Mouse (Mus musculus): Measurements from ENCODE around the gene Mbl2.
"Not testable (repeated sequence)": the region's sequence is repeated elsewhere in the genome, so short reads cannot be mapped to it uniquely, and the experiment has no call there.

The Mbl2 gene

GRCm38 (mm10) chr19:30232691-30233090 lies at the start of gene Mbl2:
Gene Mbl2, plus strand, starts transcription at chr19:30232942.
- no peak for DNase-seq

DNA sequence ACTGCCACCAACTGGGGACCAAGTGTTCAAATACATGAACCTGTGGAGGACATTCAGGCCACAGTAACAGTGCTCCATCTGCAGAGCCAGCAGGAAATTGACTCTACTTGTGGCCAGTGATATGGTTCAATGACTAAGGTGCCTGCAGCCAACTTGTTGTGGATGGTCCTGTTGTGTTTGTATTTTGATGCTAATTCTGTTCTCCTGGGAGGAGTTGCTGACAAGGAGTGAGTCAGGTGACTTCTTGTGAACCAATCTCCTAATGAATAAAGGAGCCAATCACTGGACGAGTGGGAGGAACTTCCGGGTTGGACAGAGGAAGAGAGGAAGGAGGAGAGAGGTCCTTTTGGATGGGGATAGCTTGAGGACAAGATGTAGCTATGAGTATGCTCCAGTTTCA lies 47.2 kb upstream of the Mbl2 start:
- no peak for DNase-seq

DNA sequence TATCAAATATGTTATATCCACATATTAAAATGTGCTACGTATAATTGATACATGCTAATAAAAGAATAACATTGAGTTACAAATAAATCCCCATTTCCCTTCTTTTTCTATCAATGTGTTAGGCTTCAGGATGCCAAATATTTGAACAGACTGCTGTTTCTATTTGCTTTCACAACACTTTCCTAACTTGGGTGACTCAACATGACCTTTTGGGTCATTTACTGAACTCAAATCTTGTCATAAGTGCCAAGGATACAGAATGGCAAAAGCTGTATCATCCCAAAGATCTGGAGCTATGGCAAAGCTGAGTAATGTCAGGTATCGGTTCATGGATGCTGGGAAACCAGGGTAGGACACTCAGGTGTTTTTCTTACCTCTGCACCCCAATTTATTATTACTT lies 45.5 kb upstream of the Mbl2 start:
- no peak for DNase-seq

- DNase-seq: no peak
Observed at GRCm38 (mm10) chr19:30194999-30195398, 37.7 kb upstream of the Mbl2 start.

DNA sequence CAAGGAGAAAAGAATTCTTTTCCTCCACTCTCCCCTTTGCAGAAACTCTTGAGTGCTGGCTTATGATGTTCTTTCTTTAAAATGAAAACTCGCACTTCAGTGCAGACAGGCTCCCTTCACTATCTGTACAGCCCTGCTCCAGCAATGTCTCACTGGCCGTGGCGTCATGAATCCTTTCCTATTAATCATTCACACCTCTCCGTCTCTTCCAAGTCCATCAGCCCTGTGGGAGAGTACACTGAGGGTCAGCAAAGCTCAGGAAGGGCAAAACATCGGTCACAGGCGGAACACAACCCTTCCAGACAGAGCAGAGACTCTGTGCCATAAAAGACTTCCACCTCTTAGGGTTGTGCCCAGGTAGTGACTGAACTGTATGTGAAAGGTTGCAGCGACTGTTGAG lies 30.6 kb upstream of the Mbl2 start:
- no peak for DNase-seq

DNA sequence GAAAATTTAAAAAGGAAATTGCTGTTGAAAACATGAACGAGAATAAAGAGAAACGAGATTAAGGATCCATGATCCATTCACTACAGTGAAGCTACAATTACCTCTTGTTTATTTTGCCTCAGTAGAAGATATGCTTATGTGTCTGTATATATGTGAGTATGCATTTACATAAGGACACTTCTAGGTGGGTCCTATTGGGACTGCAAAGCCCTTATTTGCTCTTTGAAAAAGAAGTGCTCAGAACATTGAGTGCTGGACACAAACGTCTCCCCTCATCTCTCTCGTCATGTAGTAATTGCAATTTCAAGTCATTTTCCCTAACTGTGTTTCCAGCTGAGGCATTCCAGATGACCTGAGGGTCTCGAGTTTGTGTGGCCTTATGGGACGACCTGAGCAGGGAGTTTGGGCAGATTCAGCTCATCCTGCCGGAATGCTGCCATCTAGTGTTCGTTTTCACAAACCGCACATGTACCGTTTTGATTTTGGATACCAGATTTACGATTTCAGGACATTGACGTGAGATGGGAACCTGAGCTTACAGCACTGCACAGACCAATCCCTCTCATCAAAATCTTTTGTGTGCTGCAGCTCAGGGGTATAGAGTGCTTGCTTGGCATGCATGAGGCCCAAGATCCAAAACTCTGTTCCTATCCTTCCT lies 27.5 kb upstream of the Mbl2 start:
- DNase-seq: peak; percentile 71 to 78

GRCm38 (mm10) chr19:30205874-30206273 lies 26.9 kb upstream of the Mbl2 start:
- no peak for DNase-seq

DNA sequence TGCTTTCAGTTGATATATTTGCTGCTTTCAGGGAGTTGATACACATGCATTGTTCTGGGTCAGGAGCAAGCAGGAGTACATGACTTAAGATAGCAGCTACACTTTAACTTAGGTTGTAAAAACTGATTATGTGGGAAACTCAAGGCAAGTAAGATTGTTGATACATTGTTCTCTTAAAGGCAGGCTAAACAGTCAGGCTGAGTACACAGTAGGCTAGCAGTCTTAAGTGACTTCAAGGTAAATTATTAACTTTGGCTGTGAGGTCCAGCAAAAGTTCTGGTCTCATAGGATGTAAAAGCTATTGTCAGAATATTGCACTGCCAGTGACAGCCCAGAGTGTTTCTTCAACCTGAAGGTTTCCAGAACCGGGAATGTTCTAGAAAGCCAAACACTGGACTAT lies 25.8 kb upstream of the Mbl2 start:
- no peak for DNase-seq

GRCm38 (mm10) chr19:30209006-30209405 lies 23.7 kb upstream of the Mbl2 start:
- not testable (repeated sequence) for DNase-seq

DNA sequence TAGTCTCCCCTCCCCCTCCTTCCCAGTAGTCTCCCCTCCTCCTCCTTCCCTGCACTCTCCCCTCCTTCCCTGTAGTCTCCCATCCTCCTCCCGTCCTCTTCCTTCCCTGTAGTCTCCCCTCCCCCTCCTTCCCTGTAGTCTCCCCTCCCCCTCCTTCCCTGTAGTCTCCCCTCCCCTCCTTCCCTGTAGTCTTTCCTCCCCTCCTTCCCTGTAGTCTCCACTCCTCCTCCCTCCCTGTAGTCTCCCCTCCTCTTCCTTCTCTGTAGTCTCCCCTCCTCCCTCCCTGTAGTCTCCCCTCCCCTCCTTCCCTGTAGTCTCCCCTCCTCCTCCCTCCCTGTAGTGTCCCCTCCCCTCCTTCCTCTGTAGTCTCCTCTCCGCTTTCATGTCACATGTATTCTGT lies 18.7 kb upstream of the Mbl2 start:
- no peak for DNase-seq

DNA sequence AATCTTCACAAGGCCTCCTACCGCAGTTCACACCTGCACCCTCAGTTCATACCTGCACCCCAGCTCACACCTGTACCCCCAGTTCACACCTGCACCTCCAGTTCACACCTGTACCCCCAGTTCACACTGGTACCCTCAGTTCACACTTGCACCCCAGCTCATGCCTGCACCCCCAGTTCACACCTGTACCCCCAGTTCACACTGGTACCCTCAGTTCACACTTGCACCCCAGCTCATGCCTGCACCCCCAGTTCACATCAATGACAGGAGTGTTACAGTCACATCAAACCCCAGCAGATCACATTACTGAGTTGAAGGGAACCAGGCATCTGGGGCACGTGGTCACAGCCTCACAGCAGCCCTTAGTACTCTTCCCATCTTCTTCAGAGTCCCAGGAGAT lies 17.0 kb upstream of the Mbl2 start:
- DNase-seq: not testable (repeated sequence)

DNA sequence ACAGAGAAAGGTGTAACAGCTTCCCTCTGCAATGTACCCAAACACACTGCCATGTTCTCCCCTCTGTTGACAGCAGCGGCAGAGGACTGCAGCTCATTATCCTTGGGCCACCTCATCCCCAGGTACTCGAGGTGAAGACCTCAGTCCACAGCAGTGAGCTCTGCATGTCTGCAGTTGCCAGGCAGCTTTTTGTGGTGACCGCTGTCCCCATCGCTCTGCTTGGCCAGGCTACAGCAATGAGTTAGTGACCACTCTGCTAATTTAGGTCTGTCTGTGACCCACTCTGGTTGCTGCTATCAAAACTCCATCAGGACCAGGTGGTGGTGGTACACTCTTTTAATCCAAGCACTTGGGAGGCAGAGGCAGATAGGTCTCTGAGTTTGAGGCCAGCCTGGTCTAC lies 16.6 kb upstream of the Mbl2 start:
- DNase-seq: no peak

DNA sequence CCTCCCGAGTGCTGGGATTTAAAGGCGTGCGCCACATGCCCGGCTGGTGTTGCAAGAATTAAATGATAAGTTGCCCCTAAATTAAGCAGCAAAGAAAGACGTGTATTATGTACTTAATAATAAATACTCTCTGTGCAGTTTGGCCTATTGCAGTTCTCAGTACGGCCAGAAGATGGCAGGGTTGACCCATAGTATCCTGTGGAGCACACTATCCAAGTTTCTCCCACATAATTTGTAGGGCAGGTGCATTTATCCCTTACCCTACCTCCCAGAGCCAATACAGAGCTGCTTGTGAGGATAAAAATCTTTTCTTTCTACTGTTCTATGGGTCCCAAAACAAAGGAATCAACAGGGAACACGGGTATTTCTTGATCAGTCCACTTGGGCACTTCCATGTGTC lies 15.4 kb upstream of the Mbl2 start:
- DNase-seq: peak; percentile 77 to 83

DNA sequence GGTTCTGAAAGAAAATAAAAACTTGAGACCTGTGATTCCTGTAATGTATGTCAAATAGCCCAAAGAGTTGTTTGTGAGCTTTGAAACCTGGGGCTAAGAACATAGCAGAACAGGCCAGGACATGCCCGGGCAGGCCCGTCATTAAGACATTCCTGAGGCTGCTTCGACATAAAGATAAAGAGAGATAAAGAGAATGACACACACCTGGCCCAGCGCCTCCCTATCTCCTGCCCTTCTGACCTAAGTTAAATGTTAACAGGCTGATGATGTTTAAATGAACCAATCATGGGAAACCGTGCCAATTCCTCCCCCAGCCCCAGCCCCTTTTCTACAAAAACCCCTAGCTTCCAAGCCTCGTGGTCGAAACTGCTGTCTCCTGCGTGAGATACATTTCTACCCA lies 10.1 kb upstream of the Mbl2 start:
- DNase-seq: not testable (repeated sequence)

DNA sequence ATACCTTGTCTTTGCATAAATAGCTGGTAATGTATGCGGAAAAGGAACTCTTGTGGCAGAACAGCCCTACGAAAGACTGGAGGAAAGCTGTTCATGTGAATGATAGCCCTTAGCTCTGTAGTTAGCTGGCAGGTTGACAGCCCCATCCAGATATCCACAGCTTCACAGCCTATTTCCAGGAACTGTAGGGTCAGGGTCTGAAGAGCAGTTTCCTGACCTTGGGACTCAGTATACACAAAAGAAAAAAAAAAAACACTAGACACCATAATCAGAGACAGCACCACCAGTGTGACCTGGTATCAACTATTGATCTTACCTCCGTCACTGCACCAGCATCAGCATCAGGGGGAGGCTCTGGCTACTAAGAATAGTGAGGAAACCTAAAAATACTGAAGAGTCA lies 3.3 kb upstream of the Mbl2 start:
- DNase-seq: no peak

- DNase-seq: no peak
Observed at GRCm38 (mm10) chr19:30234416-30234815, 1.7 kb downstream of the Mbl2 start.

GRCm38 (mm10) chr19:30247359-30247758 lies 14.6 kb downstream of the Mbl2 start:
- peak; percentile 47 to 50 for DNase-seq

DNA sequence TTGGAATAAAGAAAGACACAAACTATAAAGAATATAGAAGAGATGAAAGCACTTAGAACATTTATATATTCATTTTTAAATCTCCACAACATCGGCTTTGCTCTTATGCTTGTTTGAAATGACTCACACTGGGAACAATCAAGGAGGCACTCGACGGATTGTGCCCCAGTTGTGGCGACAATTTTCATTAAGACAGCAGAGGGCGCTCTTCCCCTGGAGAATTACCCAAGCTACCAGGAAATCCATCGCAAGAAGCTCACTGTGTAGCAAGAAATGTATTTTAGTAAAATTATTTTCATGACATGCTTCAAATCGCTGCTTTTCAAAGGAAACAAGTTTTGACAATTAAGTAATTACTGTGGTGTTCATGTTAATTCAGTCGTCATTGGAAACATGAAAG lies 16.1 kb downstream of the Mbl2 start:
- DNase-seq: peak; percentile 71 to 80

GRCm38 (mm10) chr19:30252253-30252652 lies 19.5 kb downstream of the Mbl2 start:
- no peak for DNase-seq

DNA sequence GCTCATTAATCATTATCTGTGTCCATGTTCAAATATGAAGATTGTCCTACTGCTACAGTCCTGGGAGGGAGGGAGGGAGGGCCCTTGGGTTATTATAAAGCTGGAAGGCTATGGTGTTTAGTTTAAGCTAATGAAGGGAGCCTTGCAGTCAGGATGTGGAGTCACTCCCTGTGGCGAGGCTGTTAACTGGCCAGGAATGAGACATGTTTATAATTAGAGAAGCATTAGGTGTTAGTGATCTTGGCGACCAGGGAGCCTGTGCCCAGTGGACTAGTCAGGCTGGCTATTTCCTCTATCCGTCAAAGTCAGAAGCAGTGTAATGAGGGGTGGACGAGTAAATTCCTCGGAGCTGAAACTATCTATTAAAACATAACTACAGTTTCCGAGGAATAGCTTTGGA lies 23.6 kb downstream of the Mbl2 start:
- DNase-seq: no peak

GRCm38 (mm10) chr19:30281125-30281524 lies 48.4 kb downstream of the Mbl2 start:
- no peak for DNase-seq

DNA sequence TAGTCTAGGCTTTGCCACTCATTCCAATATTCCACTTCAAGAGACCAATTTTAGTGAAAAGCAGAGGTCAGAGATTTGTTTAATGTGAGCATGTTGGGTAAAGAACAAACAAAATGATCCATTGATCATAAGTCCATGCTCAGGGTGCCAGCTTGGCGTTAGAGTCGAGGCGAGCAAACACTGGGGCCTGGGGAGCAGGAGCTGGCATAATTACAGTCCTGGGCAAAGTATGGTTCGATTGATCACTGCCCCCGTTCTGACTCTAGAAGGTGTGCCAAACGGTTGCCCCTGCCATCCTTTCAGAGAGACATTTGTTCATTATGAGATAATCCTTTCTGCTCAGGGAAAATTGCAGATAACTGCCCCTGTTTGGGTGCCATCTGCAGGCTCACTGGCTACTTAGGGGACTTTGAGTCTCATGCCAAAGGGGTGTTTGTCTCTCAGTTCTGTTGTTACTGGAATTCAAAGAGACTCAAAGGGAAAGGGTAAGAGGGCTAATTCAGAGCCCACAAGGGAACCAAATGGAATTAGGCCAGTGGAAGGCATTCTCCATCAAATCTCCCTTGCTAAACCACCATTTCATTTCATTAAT lies 55.3 kb downstream of the Mbl2 start:
- peak in 1 of 2 experiments; percentile 17 for DNase-seq

Data from cerebellum, postnatal 10 days (tissue).